Mouse (Mus musculus): Measurements from ENCODE around the gene Pla2g4d. TPM values are rescaled to one million over a fixed set of nuclear protein-coding genes. Genes with fewer than 3 reads are reported as not detected.

The Pla2g4d gene
- total and polyA plus RNA-seq, 3 experiments: 0.11 TPM; not detected in 2

- DNase-seq (ENCODE audit: low spot score): no peak
- no peaks in the 10 kb centered on the region for H3K9me3 ChIP-seq (replicated peaks)
- H3K27me3 ChIP-seq (ENCODE audit: insufficient read depth, low read length): peaks cover 18% of the 10 kb centered on the region
- no peak overlapping the region for H3K4me3 ChIP-seq (ENCODE audit: low read depth, low read length)
- no peak for TF ChIP-seq GATA2 (IDR thresholded peaks at IDR 0.05; ENCODE audit: borderline replicate concordance, low read depth, low read length)
- no peak for TF ChIP-seq CTCF (IDR thresholded peaks at IDR 0.05; ENCODE audit: low read depth, low read length)
- TF ChIP-seq GATA1 (IDR thresholded peaks at IDR 0.05; ENCODE audit: borderline replicate concordance, low read length): no peak
- TF ChIP-seq POLR2AphosphoS5 (IDR thresholded peaks at IDR 0.05; ENCODE audit: insufficient replicate concordance, low read depth, low read length): no peak
- no peak for TF ChIP-seq TAL1 (conservative IDR thresholded peaks at IDR 0.05; ENCODE audit: low read depth, low read length)
- no peaks in the 10 kb centered on the region for H3K36me3 ChIP-seq (replicated peaks)
- no peak for ATAC-seq (ENCODE audit: extremely low read depth, insufficient number of reproducible peaks, low FRiP score, poor library complexity, severe bottlenecking)
- peaks cover 6% of the 10 kb centered on the region; the same call in 1 of the 2 replicates for H3K4me1 ChIP-seq (ENCODE audit: insufficient read depth, low read depth, low read length)
Measured at GRCm38 (mm10) chr2:120276951-120277350, 12.0 kb downstream of the Pla2g4d start.

GRCm38 (mm10) chr2:120268635-120269034, 20.4 kb downstream of the Pla2g4d start:
- Histone ChIP-seq H3K9me3 (replicated peaks) (no peaks in the 10 kb centered on the region), H3K27me3 (ENCODE audit: insufficient read depth, low read length) (peaks cover 23% of the 10 kb centered on the region), H3K36me3 (replicated peaks) (no peaks in the 10 kb centered on the region), H3K4me1 (ENCODE audit: insufficient read depth, low read depth, low read length) (no peaks in the 10 kb centered on the region), H3K4me3 (ENCODE audit: low read depth, low read length) (no peak overlapping the region)
- DNase-seq (ENCODE audit: low spot score): no peak
- TF ChIP-seq GATA2 (IDR thresholded peaks at IDR 0.05; ENCODE audit: borderline replicate concordance, low read depth, low read length): no peak
- TF ChIP-seq POLR2AphosphoS5 (IDR thresholded peaks at IDR 0.05; ENCODE audit: insufficient replicate concordance, low read depth, low read length): no peak
- TF ChIP-seq GATA1 (IDR thresholded peaks at IDR 0.05; ENCODE audit: borderline replicate concordance, low read length): no peak
- no peak for TF ChIP-seq CTCF (IDR thresholded peaks at IDR 0.05; ENCODE audit: low read depth, low read length)
- TF ChIP-seq TAL1 (conservative IDR thresholded peaks at IDR 0.05; ENCODE audit: low read depth, low read length): no peak
- no peak for ATAC-seq (ENCODE audit: extremely low read depth, insufficient number of reproducible peaks, low FRiP score, poor library complexity, severe bottlenecking)

DNA sequence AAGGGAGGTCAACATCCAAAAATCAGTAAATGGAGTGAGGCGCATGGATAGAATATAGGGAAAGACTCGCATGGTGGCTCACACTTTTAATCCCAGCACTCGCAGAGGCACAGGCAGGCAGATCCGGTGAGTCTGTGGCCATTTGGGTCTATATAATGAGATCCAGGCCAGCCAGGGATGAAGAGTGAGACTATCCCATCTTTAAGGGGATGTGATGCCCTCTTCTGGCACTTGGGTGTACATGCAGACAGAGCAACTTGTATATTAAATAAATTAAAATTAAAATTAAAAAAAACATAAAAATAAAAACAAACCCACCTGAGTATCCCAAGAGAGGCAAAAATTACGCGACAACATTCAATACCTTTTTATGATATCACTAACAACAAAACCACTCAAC, 23.5 kb downstream of the Pla2g4d start:
- no peaks in the 10 kb centered on the region for H3K9me3 ChIP-seq (replicated peaks)
- TF ChIP-seq TAL1 (conservative IDR thresholded peaks at IDR 0.05; ENCODE audit: low read depth, low read length) (no peak), GATA2 (IDR thresholded peaks at IDR 0.05; ENCODE audit: borderline replicate concordance, low read depth, low read length) (no peak), POLR2AphosphoS5 (IDR thresholded peaks at IDR 0.05; ENCODE audit: insufficient replicate concordance, low read depth, low read length) (no peak), CTCF (IDR thresholded peaks at IDR 0.05; ENCODE audit: low read depth, low read length) (no peak), GATA1 (IDR thresholded peaks at IDR 0.05; ENCODE audit: borderline replicate concordance, low read length) (no peak)
- DNase-seq (ENCODE audit: low spot score): no peak

DNA sequence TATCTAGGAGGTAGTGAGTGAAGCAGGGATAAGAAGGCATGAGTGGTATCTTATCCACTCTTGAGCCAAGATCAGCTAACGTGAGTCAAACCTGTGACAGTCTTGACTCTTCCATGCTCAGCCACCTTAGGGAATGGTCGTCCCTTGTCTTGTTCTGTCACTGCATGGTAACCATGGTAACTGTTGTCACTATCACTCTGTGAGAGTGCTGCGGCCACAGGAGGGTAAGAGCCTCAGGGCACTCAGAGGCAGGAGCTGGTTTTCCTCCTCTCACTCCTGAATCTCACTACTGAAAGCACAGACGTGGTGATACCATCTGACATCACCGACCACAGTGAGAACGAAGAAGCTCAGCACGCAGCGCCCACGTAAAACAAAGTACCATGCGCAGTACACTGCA, 24.1 kb downstream of the Pla2g4d start:
- no peak for TF ChIP-seq GATA2 (IDR thresholded peaks at IDR 0.05; ENCODE audit: borderline replicate concordance, low read depth, low read length)
- no peak for TF ChIP-seq GATA1 (IDR thresholded peaks at IDR 0.05; ENCODE audit: borderline replicate concordance, low read length)
- no peak for TF ChIP-seq POLR2AphosphoS5 (IDR thresholded peaks at IDR 0.05; ENCODE audit: insufficient replicate concordance, low read depth, low read length)
- no peak for TF ChIP-seq TAL1 (conservative IDR thresholded peaks at IDR 0.05; ENCODE audit: low read depth, low read length)
- no peak for TF ChIP-seq CTCF (IDR thresholded peaks at IDR 0.05; ENCODE audit: low read depth, low read length)
- no peaks in the 10 kb centered on the region for H3K9me3 ChIP-seq (replicated peaks)
- DNase-seq (ENCODE audit: low spot score) (no peak), ATAC-seq (ENCODE audit: extremely low read depth, insufficient number of reproducible peaks, low FRiP score, poor library complexity, severe bottlenecking) (no peak)
- no peaks in the 10 kb centered on the region for H3K4me1 ChIP-seq (ENCODE audit: insufficient read depth, low read depth, low read length)
- H3K4me3 ChIP-seq (ENCODE audit: low read depth, low read length): no peak overlapping the region
- H3K27me3 ChIP-seq (ENCODE audit: insufficient read depth, low read length): peaks cover 19% of the 10 kb centered on the region
- H3K36me3 ChIP-seq (replicated peaks): no peaks in the 10 kb centered on the region

More for the DNA sequence above, 23.5 kb downstream of the Pla2g4d start:
- Histone ChIP-seq H3K27me3 (ENCODE audit: insufficient read depth, low read length) (peaks cover 22% of the 10 kb centered on the region), H3K4me1 (ENCODE audit: insufficient read depth, low read depth, low read length) (no peaks in the 10 kb centered on the region), H3K36me3 (replicated peaks) (no peaks in the 10 kb centered on the region), H3K4me3 (ENCODE audit: low read depth, low read length) (no peak overlapping the region)
- no peak for ATAC-seq (ENCODE audit: extremely low read depth, insufficient number of reproducible peaks, low FRiP score, poor library complexity, severe bottlenecking)

GRCm38 (mm10) chr2:120262876-120263275, 26.1 kb downstream of the Pla2g4d start:
- DNase-seq (ENCODE audit: low spot score) (no peak), ATAC-seq (ENCODE audit: extremely low read depth, insufficient number of reproducible peaks, low FRiP score, poor library complexity, severe bottlenecking) (no peak)
- TF ChIP-seq POLR2AphosphoS5 (IDR thresholded peaks at IDR 0.05; ENCODE audit: insufficient replicate concordance, low read depth, low read length) (no peak), GATA2 (IDR thresholded peaks at IDR 0.05; ENCODE audit: borderline replicate concordance, low read depth, low read length) (no peak), GATA1 (IDR thresholded peaks at IDR 0.05; ENCODE audit: borderline replicate concordance, low read length) (no peak), TAL1 (conservative IDR thresholded peaks at IDR 0.05; ENCODE audit: low read depth, low read length) (no peak), CTCF (IDR thresholded peaks at IDR 0.05; ENCODE audit: low read depth, low read length) (no peak)
- Histone ChIP-seq H3K4me3 (ENCODE audit: low read depth, low read length) (no peak overlapping the region), H3K9me3 (replicated peaks) (no peaks in the 10 kb centered on the region), H3K4me1 (ENCODE audit: insufficient read depth, low read depth, low read length) (no peaks in the 10 kb centered on the region), H3K36me3 (replicated peaks) (no peaks in the 10 kb centered on the region), H3K27me3 (ENCODE audit: insufficient read depth, low read length) (peaks cover 12% of the 10 kb centered on the region)

DNA sequence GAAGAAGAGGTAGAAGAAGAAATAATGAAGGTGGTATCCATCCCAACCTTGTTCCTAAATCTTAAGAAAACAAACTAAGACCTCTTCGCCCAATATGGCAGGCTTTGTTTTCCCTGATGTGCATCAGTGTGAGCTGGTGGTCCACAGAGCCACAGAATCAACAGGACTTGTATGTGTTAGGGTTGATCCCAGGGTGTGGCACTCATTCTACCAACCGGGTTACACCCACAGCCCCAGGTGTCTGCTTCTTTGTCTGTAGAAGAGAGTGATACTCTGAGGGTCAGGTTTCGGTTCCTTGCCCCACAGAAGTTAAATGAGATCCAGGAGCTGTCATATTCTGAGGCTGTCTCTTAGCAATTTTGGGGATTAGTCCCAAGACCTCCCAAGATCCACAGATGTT, 27.7 kb downstream of the Pla2g4d start:
- Histone ChIP-seq H3K4me1 (ENCODE audit: insufficient read depth, low read depth, low read length) (no peaks in the 10 kb centered on the region), H3K4me3 (ENCODE audit: low read depth, low read length) (no peak overlapping the region), H3K36me3 (replicated peaks) (no peaks in the 10 kb centered on the region), H3K9me3 (replicated peaks) (no peaks in the 10 kb centered on the region), H3K27me3 (ENCODE audit: insufficient read depth, low read length) (peaks cover 8% of the 10 kb centered on the region)
- DNase-seq (ENCODE audit: low spot score): no peak
- TF ChIP-seq TAL1 (conservative IDR thresholded peaks at IDR 0.05; ENCODE audit: low read depth, low read length) (no peak), POLR2AphosphoS5 (IDR thresholded peaks at IDR 0.05; ENCODE audit: insufficient replicate concordance, low read depth, low read length) (no peak), GATA2 (IDR thresholded peaks at IDR 0.05; ENCODE audit: borderline replicate concordance, low read depth, low read length) (no peak), CTCF (IDR thresholded peaks at IDR 0.05; ENCODE audit: low read depth, low read length) (no peak), GATA1 (IDR thresholded peaks at IDR 0.05; ENCODE audit: borderline replicate concordance, low read length) (no peak)
- ATAC-seq (ENCODE audit: extremely low read depth, insufficient number of reproducible peaks, low FRiP score, poor library complexity, severe bottlenecking): no peak
